Comparison of ENCODE assay signal across 9 mouse cellular contexts in the genomic region with DNA sequence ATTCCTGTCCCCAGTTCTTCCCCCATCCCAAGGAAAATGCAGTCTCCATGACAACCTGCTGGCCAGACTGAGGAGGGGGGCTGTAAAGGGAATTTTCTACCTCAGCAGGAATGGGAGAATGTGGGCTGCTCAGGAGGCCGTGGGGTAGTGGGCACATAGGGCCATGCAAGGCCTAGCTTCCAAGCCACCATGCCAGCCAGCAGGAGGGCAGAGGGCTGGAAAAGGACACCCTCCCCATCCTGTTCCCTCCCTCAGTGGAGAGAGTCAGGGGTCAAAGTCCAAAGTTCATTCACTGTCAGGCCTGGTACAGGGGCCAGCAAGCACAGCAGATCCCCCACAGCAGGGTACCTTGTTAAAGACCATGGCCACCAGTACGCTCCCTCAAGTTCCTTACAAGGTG. TPM values are rescaled to one million over a fixed set of nuclear protein-coding genes. Genes with fewer than 3 reads are reported as not detected.
DNase-seq lines count a peak whose midpoint lies in the region; ATAC-seq lines count a peak whose summit lies in the region.
"Had no signal": no experiment of that assay in that cellular context is flagged by ENCODE, and none has a peak within 500 bp of the region (broad histone marks: within the 10 kb centered on the region; RNA-seq: fewer than 3 reads in every experiment).

Aspdh (plus strand) TSS at position 281 of the 400 bp plus-strand sequence.

- DNase-seq in layer of hippocampus, adult 11-12 months (ENCODE audit: low spot score) = peak; percentile 21
- DNase-seq in layer of hippocampus, adult 9-10 months (ENCODE audit: low spot score) = no peak
- peak; percentile 50 for DNase-seq in forebrain, embryonic 11.5 days (ENCODE audit: low spot score)
- DNase-seq in kidney, postnatal 25 days = peak; percentile 69 to 87
- DNase-seq in midbrain, embryonic 14.5 days = no peak
- DNase-seq in ovary, postnatal 10 days (ENCODE audit: low spot score) = no peak
- DNase-seq in adrenal gland, postnatal 10 days = no peak
- DNase-seq in c-Kit-positive CD71-positive TER-119-positive erythroid progenitor cells, embryonic 14.5 days (ENCODE audit: low spot score) = no peak

- no peak within 1 kb of the TSS; the same call in 1 of the 2 replicates for H3K9ac ChIP-seq in forebrain, embryonic 11.5 days (ENCODE audit: low read length)
- no peak within 1 kb of the TSS; the same call in 1 of the 2 replicates for H3K9ac ChIP-seq in midbrain, embryonic 14.5 days (replicated peaks; ENCODE audit: low read length)
- H3K9ac ChIP-seq: lung, embryonic 15.5 days had no signal

- H3K9me3 ChIP-seq in forebrain, embryonic 11.5 days (ENCODE audit: control insufficient read depth, low read length) = no peaks in the 10 kb centered on the region
- H3K9me3 ChIP-seq in midbrain, embryonic 14.5 days (ENCODE audit: control insufficient read depth, low read length) = no peaks in the 10 kb centered on the region
- H3K9me3 ChIP-seq: lung, embryonic 15.5 days had no signal

- peaks cover 8% of the 10 kb centered on the region for H3K36me3 ChIP-seq in forebrain, embryonic 11.5 days (ENCODE audit: control insufficient read depth, insufficient read depth, low read length)
- peaks cover 46% of the 10 kb centered on the region for H3K36me3 ChIP-seq in midbrain, embryonic 14.5 days (ENCODE audit: control insufficient read depth, insufficient read depth, low read length)
- H3K36me3 ChIP-seq: lung, embryonic 15.5 days had no signal

- H3K27ac ChIP-seq in forebrain, embryonic 11.5 days (ENCODE audit: low read depth, low read length) = 0 out of 2 replicates have a peak within 1 kb of the TSS, but pooled peaks have one; percentile 10
- peak within 1 kb of the TSS; percentile 79 for H3K27ac ChIP-seq in midbrain, embryonic 14.5 days (replicated peaks; ENCODE audit: low read depth, low read length)
- H3K27ac ChIP-seq: lung, embryonic 15.5 days had no signal

- peaks cover 21% of the 10 kb centered on the region for H3K4me1 ChIP-seq in forebrain, embryonic 11.5 days (replicated peaks; ENCODE audit: control insufficient read depth, insufficient read depth, low read length)
- H3K4me1 ChIP-seq in midbrain, embryonic 14.5 days (ENCODE audit: control insufficient read depth, insufficient read depth, low read length) = peaks cover 41% of the 10 kb centered on the region

- H3K4me3 ChIP-seq in forebrain, embryonic 11.5 days (ENCODE audit: low read depth, low read length) = no peak within 1 kb of the TSS
- no peak within 1 kb of the TSS for H3K4me3 ChIP-seq in midbrain, embryonic 14.5 days (replicated peaks; ENCODE audit: low read depth, low read length)
- H3K4me3 ChIP-seq: lung, embryonic 15.5 days had no signal

- ATAC-seq in forebrain, embryonic 11.5 days (replicated peaks; ENCODE audit: low FRiP score) = no peak
- ATAC-seq in midbrain, embryonic 14.5 days (ENCODE audit: low FRiP score, low TSS enrichment) = no peak

- WGBS in forebrain, embryonic 11.5 days = 55% methylated on average over 2 of the region's 2 CpGs
- WGBS in midbrain, embryonic 14.5 days = 30% methylated on average over 2 of the region's 2 CpGs

- H3K4me2 ChIP-seq in forebrain, embryonic 11.5 days (ENCODE audit: low read depth, low read length, severe bottlenecking) = no peak within 1 kb of the TSS
- H3K4me2 ChIP-seq in midbrain, embryonic 14.5 days (ENCODE audit: low read length) = peak within 1 kb of the TSS; percentile 13; the same call in 1 of the 2 replicates
- H3K4me2 ChIP-seq: lung, embryonic 15.5 days had no signal

- H3K27me3 ChIP-seq in forebrain, embryonic 11.5 days (ENCODE audit: control insufficient read depth, insufficient read depth, low read length) = peaks cover 10% of the 10 kb centered on the region
- H3K27me3 ChIP-seq in midbrain, embryonic 14.5 days (ENCODE audit: control insufficient read depth, insufficient read depth, low read length) = no peaks in the 10 kb centered on the region

RNA-seq across cellular contexts. Expression of gene Aspdh, which starts in this region (rescaled TPM):
- polyA plus RNA-seq in forebrain, embryonic 11.5 days (2014; fragmentation: Nextera tagmentation; extraction: Ambion mirVana) = 2.6 and 2.9 TPM in 2 replicates
- polyA plus RNA-seq in midbrain, embryonic 14.5 days (2014; fragmentation: Nextera tagmentation; extraction: Ambion mirVana) = 8.6 and 8.9 TPM in 2 replicates
- total RNA-seq in adrenal gland, postnatal 10 days (2021) = 10 to 100 TPM in 1 of 2 experiments, 1 to 10 TPM in 1; 8.4 to 14.5 TPM

Comparison
In these comparisons a context has a peak if more than half of its experiments do, and no peak if none do; other contexts are left out.
1. DNase-seq: peak in layer of hippocampus, adult 11-12 months (single experiment), forebrain, embryonic 11.5 days (single experiment) and kidney, postnatal 25 days (2 of 2); none in layer of hippocampus, adult 9-10 months (single experiment), midbrain, embryonic 14.5 days (single experiment), ovary, postnatal 10 days (single experiment), adrenal gland, postnatal 10 days (single experiment) and c-Kit-positive CD71-positive TER-119-positive erythroid progenitor cells, embryonic 14.5 days (single experiment).